Mouse (Mus musculus) inflammation-experienced regulatory T-cells, adult 6 months (primary cell): ENCODE measurements at regions not wholly inside any gene's neighbourhood (a gene's known extent, or its start where the extent isn't known, plus 50 kb on each side); places are given as distances from the start of the nearest gene placed in this dataset.

Experiments used
- ATAC-seq: one replicate; pipeline ENCODE4 v1.8.0; 2017

DNA sequence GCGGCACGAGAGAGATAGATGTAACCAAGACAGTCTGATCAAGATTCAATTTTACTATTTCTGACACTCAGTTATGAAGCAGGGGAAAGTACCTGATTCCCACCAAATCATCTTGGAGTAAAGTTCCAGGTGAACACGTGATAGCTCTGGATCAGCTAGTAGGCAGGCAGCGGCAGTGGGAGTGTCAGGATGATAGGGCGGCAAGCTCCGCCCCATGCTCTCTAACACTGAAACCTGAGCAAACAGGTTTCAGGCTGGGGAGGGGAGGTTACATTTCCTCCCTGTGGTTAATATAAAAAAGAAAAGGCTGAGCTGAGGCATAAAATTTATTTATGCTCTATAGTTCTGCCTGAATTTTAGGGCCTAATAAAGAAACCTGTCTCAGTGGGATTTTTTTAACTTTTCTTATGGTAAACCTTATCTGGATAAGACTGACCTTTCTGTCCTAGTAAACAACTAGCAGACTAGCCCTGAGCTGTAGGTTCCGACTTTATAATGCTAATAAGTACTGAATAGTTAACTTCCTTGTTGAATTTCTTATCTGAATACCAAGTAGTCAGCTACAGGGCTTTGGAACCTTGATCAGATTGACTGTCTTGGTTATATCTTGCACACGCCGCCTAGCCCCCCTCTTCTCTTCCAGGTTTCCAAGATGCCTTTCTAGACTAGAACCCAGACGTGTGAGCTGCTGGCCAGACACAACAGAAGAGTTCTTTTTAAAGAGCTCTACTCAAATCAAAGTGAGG lies 254.9 kb upstream of the Dab2 start:
- peak; percentile 69 for ATAC-seq

DNA sequence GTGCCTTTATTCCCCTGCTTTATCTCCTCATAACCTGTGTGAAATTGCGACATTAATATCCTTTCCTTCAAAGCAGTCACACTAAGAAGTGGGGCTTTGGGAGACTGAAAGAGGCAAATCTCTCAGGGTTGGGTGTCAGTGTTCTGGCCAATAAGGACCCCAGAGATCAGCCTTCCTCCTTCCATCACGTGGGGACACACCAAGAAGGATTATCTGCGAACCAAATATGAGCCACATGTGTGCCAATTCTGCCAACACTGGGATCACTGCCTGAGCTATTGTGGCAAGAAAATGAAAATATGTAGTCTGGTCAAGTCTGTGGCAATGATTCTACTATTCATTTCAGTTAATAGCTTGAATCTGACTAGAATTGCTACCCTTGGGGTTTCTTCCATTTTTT lies 243.9 kb upstream of the Dab2 start:
- ATAC-seq: no peak

GRCm38 (mm10) chr15:6056887-6057626 lies 242.5 kb upstream of the Dab2 start:
- ATAC-seq: no peak

- ATAC-seq: no peak
Measured at GRCm38 (mm10) chr15:6059361-6059760, 240.2 kb upstream of the Dab2 start.

GRCm38 (mm10) chr15:6059790-6060189 lies 239.8 kb upstream of the Dab2 start:
- no peak for ATAC-seq

DNA sequence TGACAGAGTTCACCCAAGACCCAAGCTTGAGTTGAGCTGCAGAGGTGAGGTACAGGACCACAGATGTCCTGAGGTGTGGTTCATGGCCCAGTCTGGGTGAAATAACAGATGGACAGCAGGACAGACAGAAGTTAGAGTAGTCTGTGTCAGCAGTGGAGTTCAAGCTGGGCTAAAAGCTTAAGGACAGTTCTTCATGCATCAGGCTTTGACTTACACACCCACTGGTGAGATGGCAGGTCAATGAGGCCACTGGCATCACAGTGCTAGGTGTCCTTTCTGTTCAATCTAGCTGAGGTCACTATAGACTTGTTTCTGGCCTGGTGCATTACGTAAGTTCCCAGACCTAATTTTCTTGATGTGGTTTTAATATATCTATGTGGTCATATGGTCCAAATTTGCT lies 238.9 kb upstream of the Dab2 start:
- no peak for ATAC-seq

GRCm38 (mm10) chr15:6065100-6065499 lies 234.5 kb upstream of the Dab2 start:
- ATAC-seq: no peak

DNA sequence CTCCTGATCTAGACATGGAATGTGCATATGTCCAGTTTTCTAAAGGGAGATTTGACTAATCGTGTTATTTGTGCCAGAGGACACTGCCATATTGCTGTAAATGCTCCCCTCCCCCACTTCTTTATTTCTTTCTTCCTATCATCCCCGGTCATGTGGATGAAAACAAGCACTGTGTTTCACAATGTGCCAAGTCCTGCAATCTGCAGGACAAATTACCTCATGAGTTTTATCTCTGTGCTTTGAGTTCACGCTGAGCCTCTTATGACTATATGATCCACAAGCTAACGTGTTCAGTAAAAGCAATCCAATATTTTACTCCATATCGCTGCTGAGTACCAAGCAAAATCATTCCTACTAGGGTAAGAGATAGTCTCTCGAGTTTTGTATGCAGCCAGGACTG lies 232.2 kb upstream of the Dab2 start:
- no peak for ATAC-seq

DNA sequence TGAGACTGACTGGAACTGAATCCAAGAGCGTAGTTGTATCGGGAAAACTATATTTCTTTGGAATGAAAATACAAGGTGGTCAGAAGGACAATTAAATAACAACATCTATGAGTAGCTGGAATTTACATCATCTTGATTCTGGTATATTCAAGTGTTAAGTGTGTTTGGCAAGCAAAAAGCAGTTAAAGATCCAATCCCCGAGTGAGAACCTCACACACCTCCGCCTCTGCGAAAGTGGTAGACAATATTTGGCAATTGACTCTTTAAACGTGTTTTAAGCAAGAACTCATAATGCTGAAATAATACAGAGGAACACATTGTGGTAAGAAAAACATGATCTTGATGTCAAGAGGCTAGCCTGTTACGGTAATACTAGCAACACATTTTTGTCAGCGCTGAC lies 231.2 kb upstream of the Dab2 start:
- ATAC-seq: no peak

DNA sequence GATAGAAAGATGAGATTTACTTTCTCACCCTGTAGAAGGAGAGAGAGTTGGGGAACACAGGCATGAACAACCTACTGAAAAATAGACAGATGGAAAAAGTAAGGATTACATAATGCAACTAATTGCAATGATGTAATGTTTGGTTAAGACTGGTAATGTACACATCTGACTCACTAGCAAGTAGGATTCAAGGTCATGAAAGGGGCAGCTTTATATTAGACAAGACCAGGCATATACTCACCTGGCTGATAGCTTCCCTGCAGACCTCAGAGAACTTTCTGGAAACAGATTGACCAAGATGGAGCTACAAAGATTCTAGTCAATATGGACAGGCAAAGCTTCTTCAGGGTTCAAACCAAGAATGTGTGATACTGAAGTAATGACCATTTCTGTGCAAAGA lies 227.7 kb upstream of the Dab2 start:
- ATAC-seq: no peak

- ATAC-seq: no peak
Measured at GRCm38 (mm10) chr15:6072920-6073319, 226.7 kb upstream of the Dab2 start.

DNA sequence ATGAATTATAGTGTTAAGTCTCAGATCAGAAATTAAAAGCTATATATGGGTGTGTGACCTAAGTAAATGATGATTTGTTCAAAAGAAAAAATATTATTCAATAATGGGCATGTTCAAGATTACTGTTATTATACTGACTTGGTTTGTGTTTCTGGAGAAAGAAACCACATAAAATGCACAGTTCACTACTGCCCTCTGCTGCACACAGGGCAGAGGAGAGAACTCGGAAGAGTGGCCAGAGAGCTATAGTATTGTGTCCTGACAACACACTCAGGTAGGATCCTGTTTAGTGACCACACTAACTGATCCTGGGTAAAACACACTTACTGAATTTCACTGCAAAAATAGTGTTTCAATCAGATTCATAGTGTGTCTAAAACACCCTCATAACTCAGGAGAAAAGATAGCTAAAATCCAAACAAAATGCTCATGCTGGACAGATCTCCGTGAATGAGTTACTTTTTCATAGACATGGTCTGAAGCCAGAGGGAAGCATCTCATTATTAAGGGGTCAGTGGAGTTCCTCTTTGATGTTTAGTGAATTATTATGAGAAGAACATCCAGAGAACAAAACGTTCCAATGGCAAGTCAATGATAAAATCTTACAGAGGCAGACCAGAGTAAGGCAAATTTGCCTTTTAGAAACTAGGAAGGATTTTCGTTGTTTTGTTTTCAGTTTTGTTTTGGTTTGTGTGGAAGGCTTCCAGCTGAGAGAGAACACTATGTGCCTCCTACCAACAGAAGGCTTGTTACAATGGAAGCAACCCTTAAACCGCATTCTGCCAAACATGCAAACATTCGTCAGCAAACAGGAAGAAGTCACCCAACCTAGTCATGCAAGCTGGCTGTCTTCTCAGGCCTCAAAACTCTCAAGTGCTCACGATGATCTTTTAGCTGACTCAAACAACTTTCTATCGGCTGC lies 218.6 kb upstream of the Dab2 start:
- ATAC-seq: peak; percentile 77

- no peak for ATAC-seq
Measured at GRCm38 (mm10) chr15:6087208-6087607, 212.4 kb upstream of the Dab2 start.

DNA sequence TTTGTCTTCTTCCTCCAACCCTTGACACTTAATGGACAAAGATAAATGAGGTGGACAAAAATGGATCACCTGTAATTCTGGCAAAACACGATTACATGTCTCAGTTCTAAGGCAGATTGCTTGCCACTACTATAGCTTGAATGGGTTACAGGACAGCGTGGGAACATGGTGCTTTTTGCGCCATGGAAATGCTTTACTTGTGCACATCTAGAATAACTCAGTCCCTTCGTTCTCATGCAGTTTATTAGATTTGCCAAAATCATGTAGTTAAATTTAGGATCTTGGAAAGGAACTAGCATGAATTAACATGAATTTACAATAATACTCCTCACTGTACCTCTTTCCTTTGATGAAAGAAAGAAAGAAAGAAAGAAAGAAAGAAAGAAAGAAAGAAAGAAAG lies 211.1 kb upstream of the Dab2 start:
- no peak for ATAC-seq

GRCm38 (mm10) chr15:6129697-6130096 lies 169.9 kb upstream of the Dab2 start:
- peak; percentile 79 for ATAC-seq

DNA sequence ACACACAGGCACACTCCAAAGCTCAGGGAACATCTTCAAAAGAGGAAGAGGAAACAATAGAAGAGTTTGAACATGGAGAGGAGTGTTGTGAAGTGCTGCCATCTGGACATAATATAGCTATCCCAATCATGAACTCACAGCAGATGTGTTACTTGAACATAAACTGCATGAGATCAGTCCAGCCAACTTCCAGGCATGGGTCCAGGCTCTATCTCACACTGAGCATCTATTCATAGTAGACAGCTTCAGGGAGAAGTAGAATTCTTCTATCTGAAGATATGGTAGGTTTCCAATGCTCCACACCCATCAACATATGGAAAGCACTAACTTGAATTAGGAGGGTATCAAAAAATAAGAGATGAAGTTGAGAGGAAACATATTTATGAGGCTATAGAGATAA lies 167.4 kb upstream of the Dab2 start:
- no peak for ATAC-seq

- ATAC-seq: no peak
Measured at GRCm38 (mm10) chr15:6145071-6145470, 154.5 kb upstream of the Dab2 start.

- no peak for ATAC-seq
Measured at GRCm38 (mm10) chr15:6154706-6155105, 144.9 kb upstream of the Dab2 start.

DNA sequence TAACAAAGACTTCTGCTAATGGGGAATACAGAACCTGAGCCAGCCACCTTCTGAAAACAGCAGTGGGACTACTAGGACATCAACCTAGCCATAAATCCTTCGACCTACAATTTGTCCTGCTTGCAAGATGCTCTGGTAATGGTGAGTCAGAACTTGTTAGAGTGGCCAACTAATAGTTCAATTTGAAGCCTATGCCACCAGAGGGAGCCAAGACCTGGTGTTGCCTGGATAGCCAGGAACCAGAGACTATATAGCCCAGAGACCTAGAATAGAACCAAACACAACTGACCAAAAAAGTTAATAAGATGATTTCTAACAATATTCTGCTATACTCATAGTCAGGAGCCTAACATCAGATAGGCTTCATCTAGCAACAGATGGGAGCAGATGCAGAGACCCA lies 119.3 kb upstream of the Dab2 start:
- ATAC-seq: no peak

DNA sequence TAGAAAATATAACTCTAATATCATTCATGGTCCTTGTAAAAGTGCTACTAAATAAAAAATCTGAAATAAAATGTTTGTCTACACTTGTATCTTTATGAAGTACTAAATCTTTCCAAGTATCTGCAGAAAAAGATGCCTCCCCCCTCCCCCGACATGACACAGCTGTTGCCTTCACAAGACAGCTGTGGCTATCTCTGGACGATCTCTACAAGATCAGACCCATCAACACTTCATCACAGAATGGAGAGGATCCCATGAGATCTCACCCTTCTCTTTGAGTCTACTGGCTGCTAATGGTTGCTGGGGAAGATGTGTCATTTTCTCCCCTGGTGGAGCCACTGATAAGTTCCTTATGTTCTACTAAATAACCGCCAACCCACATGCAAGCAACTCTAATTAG lies 116.0 kb upstream of the Dab2 start:
- no peak for ATAC-seq

- ATAC-seq: no peak
Measured at GRCm38 (mm10) chr15:6191845-6192244, 107.7 kb upstream of the Dab2 start.

DNA sequence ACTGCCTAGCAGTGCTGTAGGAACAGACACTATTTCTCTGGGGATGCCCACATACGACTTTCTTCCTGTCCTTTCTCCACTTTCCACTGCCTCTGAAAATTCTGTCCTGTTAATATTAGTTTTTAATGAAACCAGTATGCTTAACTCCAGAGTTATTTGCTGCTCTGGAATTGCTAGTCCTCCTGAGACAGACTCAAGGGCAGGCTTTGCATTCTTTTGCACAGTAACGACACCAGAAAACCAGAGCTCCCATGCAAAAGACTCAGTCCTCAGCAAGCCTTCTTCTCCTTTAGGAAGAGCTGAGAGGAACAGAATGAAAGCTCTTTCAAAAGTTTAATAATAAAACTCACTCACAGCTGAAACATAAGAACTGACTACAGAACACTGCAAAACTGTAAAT lies 92.3 kb upstream of the Dab2 start:
- ATAC-seq: no peak

GRCm38 (mm10) chr15:6209301-6209700 lies 90.3 kb upstream of the Dab2 start:
- ATAC-seq: peak; percentile 71
